Mouse (Mus musculus) spleen, postnatal 10 days (tissue): ENCODE measurements around the gene Slc16a11.

Source experiments
- DNase-seq, 2 experiments: peaks; one replicate each; pipeline ENCODE4 v3.0.0; 2021 to 2022; ENCODE audit warnings: low spot score in 2 of 2

Gene Slc16a11

DNA sequence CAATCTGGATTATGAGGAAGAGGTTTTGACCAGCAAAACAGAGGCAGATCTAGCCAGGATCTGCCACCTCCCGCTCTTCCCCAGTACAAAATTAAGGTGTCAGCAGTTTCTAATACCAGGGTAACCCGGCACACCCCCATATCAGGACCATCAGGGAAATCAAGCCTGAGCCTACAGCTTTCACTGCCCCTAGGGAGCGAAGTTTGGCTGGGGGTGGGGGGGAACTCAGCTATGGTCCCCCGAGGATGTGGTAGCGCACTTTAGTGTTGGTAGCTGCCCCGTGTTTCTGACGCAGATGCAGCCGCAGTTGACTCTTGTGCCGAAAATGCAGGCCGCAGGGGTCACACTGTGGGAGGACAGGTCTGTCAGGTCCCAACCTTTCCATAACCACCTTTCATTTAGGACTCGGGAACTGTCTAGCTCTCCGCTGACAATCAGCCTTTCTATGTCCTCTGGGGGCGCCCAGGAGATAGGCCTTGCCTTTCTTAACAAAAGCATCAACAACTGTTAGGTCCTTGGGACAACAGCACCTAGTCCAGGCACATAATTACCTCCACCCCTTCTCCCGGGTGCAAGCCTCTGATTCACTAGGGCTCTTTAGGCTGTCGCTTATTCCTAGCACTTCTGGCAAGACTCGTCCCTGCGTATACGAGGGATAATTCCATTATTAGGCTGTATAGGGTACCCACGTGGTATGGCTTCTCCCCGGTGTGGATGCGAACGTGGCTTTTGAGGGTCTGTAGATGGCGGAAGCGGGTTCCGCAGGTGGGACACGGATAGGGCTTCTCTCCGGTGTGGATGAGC lies 13.4 kb downstream of the Slc16a11 start:
- DNase-seq = no peak

DNA sequence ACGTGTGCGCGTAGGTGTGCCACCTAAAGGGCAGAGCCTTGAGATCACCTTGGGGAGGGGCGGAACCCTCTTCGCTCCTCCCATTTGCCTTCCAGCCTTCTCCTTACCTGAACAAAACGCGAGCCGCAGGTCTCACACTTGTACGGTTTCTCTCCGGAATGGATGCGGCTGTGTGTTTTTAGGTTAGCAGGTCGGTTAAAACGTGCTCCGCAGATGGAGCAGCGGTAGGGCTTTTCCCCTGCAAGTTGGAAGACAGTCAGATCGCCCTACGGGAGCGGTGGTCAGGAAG lies 14.0 kb downstream of the Slc16a11 start:
- no peak for DNase-seq

DNA sequence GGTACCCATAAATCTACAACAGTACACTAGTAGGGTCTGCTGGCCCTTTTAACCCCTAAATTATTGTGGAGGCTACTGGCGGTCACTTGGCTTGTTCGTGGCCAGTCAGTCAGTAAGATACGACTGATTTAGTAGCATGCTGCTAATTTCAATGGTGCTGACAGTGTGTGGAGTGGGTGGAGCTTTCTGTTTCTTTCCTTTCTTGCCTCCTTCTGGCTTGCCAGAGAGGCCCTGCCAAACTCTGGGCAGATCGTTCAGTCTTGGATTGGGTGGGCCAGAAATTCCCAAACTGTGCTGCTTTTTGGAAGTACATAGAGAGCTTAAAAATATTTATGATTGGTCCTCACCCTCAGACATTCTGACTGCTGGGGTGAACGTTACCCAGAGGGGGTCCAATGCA lies 14.6 kb downstream of the Slc16a11 start:
- DNase-seq = no peak

DNA sequence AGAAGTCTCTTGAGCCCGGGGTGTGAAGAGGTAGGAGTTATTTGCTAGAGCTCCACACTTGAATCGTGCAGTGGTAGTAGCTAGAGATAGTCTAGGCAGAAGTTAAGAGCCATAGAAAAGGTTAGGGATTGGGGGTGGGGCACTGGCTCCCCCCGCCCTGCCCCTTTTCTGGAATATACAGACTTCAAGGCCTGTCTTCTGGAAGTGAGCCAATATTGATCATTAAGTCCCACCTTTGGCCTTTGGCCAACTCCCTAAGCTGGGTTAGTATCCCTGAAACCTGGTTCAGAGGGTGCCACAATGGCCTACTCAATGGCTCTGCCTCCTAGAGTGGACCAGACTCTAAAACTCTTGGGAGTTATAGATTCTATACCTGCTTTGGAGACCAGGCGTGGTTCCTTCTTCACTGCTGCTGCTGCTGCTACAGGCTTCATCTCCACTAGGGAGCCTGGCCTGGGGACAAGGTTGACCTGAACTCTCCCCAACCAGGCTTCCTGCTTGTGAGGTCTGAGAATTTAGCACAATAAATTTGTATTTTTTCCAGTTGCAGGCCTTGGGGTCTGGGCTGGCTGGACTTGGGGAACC lies 15.2 kb downstream of the Slc16a11 start:
- DNase-seq = no peak

DNA sequence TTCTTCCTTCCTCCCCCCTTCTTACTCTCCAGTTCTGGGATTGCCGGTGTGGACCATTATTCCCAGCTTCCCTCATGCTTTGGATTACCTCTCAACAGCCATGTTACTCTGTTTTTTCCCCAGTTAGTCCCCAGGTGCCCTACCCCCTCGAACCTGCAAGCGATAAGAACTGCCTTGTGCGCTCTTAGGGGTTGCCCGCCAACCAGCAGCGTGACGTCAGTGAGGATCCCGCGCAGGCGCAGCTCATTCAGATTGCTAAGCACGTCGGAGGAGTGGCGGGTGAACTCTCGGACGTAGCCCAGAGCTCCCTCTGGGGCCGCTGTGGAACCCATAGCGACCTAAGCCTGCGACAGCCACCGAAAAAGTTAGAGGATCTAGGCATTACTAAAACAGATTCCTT lies 16.3 kb downstream of the Slc16a11 start:
- DNase-seq = peak; percentile 82 to 93

DNA sequence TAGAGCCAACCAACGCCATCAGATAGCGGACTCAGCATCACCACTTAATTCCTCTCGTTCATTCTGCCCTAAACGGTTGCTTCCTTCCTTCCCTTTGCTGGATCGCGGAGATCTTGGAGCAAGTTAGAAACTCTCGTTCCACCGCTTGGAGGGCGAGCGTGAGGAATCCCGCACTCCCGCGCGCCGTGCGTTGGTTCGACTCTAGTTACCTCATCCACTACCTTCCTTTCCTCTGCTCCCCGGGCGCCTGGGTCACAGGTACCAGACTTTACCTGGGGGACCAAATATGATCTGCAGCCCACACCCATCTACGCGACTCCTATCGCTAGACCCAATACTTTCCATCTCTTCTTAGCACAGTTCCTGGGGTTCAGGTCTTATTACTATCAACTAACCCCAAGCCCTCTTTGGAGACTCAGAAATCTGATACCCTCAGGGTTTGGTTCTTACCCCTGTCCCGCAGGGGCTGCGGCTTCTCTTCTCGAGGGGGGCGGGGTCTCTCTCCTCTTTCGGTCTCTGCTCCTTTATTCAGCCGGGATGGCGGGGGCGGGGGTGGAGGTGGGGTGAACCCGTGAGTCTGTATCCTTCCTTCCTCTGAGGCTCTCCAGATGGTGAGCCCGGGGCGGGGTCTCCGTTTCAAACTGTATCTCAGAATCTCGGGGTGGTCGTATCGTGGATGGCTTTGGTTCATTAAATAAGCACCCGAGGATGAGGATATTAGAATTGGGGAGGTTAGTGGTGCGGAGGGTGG lies 16.9 kb downstream of the Slc16a11 start, which contains the start of gene Bcl6b:
Gene Bcl6b, minus strand, starts transcription at position 539 of the 751 bp plus-strand sequence.
- peak in 1 of 2 experiments; percentile 49 for DNase-seq

DNA sequence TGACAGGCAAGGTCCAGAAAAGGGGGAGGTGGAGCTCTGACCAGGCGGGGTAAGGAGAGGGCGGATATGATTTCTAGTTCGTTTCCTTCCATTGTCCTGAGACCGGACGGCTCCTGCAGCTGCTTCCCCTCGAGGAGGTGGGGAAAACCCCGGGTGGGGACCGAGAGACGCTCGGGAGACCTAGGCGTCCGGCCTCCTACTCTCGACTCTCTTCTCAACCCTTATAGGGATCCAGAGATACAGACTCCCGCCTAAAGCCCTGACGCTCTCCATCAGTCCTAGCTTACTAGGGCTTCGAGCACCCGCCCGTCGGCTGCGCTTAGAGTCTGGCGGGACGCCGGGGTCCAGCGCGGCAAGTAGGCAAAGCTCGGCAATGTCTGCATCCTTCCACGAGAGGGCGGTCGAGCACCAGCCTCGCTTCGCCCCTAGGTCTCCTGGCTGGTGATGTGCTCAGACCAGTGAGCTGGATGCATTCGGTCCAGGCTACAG lies 17.7 kb downstream of the Slc16a11 start:
- peak; percentile 86 to 91 for DNase-seq

DNA sequence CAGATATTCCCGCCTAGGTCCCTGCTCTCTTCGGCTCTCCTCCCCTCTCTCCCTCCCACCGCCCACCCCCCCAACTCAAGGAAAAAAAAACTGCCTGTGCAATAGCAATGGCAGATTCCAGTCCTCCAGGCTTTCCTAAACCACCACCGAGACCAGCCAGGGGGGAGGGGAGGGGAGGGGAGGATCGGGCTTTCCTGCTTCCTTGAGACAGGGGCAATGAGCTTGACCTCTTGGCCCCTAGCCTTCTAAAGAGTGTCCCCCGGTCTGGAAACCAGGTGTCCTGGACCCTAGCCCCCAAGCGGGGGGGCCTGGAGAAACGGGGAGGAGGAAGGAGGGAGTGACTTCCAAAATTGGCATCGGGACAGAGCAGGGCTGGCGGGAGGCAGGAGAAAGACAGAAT lies 20.0 kb downstream of the Slc16a11 start:
- DNase-seq = no peak

DNA sequence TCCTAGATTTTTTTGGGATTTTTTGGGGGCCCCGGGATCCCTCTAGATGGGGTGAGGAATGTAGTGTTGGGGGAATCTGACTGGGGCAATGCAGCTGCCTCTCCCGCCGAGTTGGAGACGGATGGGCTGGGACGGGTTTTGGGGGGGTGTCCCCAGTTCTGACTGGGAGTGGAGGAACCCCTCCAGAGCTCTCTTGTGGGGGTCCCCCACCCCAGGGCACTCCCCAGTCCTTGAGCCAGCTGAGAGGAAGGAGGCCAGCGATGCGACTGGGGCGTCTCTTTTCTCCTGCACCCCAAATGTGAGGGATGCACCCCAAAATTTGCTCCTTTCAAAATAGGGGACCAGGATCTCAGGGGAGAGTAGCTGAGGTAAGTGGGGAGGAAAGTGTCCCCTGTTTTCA lies 20.5 kb downstream of the Slc16a11 start:
- DNase-seq = no peak

DNA sequence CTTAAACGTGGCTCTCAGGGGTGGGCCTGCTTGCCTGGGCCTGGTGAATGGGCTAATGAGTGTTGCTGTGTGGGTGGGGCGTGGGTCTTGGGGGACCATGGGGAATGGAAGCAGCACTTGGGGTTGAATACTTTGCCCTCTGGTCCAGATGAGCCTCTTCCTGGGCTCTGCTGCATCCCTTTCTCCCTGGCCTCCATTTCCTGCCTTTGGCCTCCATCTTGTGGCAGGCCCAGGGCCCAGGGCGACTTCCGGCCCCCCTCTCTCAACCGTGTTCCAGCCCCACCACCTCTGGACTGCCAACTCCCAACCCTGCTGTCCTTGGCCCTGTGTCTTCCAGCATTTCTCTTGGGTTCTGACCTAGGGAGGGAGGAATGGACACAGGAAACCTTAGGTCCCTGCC lies 21.5 kb downstream of the Slc16a11 start:
- DNase-seq = no peak

DNA sequence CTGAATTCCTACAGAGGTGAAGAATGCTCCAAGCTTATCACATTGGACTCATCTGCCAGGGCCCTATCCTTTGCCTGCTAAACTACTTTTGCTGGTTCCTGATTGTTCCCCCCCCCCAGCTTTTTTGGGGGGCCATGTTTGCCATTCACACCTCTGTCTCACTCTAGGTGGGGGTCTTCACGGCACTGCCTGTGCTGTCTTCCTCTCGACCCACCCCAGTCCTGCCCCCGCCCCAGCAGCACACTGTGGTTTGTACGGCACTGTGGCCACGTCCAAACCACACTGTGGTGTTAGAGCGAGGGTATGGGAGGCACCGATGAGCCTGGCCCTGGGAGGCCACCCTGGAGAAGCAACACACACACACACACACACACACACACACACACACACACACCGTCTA lies 21.9 kb downstream of the Slc16a11 start:
- no peak for DNase-seq

DNA sequence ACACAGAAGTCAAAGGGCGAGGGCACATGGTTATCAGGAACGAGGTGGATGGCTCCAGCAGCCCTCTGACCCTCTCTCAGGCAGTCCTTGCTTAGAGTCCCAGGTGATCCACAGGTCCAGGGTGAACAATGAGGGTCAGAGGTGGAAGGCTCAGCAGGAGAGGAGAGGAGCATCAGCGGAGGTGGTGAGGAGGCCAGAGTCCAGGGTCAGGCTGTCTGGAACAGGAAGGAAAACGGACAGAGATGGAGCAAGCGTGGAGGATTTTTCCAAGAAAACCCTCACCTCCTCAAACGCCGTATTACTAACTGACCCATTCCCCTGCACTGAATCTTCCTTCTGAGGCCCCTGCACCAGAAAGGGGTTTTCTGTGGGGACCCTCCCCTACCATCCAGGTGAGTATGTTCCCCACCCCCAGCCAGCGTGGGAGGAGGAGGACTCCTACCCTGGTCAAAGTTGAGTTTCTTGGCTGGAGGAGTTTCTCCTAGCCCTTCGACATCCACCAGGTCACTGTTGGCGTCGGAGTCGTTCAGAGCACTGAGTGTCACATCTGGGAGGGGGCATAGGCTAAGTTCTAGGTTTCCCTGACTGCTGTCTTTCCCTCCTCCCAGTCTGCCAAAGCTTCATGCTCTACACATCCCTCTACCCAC lies 22.8 kb downstream of the Slc16a11 start:
- no peak for DNase-seq

DNA sequence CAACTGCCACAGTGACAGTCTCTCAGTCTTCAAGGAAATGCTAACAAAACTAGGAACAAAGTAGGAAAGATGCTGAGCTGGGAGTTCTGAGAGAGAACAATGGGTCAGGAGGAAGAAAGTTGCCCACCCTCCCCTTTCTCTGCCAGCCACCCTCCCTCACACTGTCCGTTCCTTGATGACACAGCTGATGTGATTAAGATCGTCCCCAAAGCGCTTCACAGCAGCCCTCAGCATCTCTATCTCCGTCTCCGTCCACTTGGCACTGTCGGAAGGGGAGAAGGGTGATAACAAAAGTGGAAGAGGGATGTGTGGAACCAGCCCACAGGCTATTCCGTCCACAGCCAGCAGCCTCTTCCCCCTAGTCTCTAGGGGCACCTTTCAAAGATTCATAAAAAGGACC lies 24.2 kb downstream of the Slc16a11 start:
- no peak for DNase-seq

DNA sequence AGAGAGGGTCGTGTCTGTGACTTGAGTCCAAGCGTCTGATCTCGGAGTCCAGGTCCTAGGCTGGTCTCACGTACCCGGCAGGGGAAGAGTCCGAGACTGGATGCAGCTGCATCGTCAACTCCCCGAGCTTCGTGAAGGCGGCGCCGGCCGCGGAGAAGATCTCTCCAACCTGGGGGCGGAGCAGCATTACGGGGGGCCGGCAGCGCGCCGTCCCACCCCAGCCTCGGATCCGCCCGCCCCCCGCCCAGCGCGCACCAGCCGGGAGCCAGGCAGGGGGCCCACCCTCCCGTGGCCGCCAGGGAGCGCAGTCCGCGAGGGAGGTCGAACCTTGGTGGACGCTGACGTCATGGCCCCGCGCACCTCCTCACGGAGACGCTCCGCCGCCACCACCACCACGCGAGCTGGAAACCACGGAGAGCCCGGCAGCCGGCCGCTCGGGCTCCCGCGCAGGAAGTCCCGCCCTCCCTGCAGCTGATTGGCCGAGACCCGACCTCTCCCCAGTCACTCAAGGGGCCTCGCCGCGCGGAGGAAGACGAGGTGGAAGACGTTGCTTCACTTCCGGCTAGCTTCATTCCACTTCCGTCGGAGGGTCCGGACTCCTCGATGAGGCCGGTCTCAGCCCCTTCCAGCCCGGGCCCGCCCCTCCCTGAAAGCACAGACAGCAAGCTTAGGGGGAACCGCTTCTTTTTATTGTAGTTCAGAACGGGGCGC lies 25.1 kb downstream of the Slc16a11 start, which contains the start of gene 0610010K14Rik:
Gene 0610010K14Rik, minus strand, starts transcription at position 458 of the 711 bp plus-strand sequence.
- DNase-seq = peak; percentile 99

DNA sequence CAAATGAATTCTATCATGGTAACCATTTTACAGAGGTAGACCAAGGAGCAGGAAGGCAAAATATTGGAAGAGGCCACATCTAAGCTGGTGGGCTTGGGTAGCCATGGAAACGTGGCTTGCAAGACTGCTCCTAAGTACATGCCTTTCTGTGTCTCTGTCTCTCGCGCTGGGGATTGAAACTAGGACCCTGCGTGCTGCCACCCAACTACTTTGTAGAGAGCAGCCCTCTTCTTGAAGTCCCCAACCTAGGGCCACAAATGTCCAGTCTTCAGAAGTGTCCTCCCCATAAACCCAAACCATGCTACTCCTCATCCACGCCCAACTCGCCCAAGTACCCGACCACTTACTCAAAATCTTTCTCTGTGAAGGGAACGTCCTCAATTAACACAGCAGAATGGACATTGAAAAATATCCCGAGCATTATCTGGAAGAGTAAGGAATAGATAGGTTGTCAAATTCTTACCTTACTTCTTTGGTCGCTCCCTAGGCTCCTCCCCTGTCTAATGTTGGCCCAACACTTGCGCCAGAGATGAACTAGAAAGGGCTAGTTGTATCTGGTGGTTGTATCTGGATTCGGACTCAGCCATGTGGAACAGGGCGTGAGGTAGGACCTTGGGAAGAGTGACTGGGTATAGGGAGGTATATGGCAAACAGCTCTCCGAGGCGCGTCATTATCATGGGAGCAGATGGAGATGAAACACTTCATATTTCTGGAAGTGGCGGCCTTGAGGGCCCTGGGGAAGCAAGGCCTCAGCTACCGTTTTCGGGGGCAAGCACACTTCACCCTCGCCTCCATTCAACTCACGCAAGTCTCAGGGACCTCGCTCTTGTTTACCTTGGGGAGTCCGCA lies 26.3 kb downstream of the Slc16a11 start:
- DNase-seq = peak in 1 of 2 experiments; percentile 52

DNA sequence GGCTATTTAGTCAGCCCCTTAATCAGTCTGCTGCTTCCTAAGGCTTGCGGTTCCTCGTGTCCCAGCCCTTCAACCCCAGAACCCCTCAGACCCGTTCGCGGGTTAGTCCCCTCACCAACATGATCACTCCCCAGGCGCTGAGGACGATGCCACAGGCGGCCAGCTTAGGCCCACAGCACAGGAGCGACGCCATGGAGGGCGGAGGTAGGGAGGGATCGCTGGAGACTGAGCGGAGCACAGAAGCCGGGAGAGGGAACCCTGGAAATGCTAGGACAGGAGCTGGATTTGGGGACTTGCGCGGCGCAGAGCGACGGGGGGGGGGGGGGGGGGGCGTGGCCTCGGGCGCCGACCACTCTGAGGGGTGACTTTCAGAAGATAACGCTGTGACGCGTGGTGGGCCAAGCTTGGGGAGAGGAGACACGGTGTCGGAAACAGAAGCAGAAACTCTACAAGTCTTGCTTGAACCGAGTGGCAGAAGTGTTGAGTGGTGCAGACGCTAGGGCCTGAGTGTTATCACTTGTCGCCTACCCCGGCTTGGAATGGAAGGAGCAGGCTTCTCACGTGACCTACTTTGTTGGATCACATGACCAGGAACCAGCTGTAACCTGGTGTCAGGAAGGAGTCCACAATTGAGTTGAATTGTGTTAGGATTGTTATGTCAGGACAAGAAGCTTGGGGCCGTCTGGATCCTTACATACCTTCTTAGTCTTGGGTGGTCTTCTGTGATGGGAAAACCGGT lies 27.2 kb downstream of the Slc16a11 start, which contains the start of the genes Gm21988 and Rnasek:
Gene Gm21988, minus strand, starts transcription at position 290 of the 739 bp plus-strand sequence.
Gene Rnasek, minus strand, starts transcription at position 302 of the 739 bp plus-strand sequence.
- peak; percentile 83 to 90 for DNase-seq

DNA sequence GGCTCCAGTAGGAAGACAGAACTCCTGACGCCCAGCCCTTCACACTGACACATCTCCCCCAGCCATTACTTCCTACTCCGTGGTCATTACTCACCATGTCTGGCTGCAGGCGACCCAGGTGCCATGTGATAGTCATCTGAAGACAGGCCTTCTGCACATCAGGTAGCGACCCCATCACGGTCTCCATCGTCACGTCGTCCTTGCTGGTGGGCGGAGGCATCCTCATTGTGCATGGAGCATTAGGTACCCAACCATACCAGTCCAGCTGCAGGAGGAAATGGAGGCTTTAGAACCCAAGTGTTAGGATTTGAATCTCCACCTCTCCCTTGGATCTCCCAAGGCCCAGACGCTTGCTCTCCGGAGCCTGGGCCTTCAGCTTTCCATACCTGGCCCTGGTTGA lies 30.0 kb downstream of the Slc16a11 start:
- no peak for DNase-seq

DNA sequence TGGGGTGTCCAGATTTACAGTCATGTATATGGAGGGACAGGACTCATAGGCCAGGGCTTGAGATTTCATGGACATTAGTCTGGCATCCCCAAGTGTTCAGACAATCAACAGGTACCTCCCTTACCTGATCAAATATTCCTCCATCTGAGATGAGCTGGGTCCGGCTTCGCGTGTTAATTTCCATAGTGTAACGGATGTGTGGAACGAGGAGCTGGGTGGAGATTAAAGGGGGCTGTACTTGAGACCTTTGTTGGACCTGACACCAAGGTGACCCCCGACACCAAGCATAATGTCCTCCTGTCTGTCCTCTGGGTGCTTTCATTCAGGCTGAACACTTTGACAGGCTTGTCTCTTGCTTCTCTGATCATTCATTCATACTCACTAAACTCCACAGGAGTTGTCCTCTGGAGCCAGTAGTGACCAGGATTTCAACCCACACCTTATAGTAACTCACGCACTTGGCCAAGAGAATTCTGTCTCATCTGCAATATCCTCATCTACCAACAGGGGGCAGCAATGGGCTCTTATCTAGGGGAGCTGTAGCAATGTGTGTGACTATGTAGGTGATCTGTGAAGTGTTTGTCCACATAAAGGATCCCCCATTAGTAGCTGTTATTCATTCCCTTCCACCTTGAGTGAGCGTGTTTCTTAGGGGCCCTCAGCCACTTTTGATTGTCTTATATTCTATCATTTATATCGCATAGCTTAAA lies 34.7 kb downstream of the Slc16a11 start:
- peak; percentile 61 to 82 for DNase-seq

DNA sequence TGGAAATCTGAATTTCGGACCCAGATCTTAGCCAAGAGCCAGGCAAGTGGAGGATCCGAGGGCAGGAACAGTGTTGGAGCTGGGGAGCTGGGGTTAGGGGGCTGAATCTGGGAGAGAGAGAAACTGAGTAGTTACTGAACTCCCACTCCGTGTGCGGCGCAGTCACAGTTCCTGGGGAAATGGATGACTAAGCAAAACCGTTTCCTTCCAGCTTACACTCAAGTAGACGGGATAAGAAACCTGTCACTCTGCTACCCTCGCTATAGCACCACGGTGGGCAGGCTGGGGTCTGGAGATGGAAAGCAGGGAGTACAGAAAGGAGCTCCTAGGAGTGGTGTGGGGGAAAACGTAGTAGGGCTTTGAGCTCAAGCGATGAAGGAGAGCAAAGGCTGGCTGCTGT lies 37.6 kb downstream of the Slc16a11 start:
- no peak for DNase-seq
